Mouse (Mus musculus): Measurements from ENCODE around the gene Clcnkb. TPM values are rescaled to one million over a fixed set of nuclear protein-coding genes. Genes with fewer than 3 reads are reported as not detected.

The Clcnkb gene
- total and polyA plus RNA-seq, 3 experiments = 0.43 to 2.1 (median 0.57) TPM

DNA sequence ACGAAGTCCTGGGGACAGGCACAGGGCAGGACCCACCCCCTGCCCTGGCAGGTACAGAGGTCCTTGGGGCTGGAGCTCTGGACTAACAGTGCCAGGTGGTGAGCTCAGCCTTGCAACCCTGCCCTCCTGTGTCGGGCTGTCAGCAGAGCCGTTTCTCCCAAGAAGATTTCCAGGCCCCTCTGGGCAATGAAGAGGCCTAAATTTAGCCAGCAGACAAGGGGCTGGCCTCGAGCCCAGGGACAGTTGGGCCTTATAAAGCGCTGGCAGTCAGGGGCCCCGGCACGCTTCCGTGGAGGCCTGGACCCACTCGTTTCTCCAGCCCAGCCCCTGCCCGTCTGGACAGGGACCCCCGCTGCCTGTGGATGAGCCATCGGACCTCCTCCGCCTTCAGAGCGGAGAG is 5.6 kb upstream of the Clcnkb start:
- WGBS = 33% methylated on average over 14 of the region's 14 CpGs
- Histone ChIP-seq H3K4me3 (peak overlapping the region; percentile 59), H3K9ac (ENCODE audit: low read depth, low read length) (peak overlapping the region; percentile 85), H3K27me3 (ENCODE audit: control insufficient read depth, insufficient read depth, low read length) (no peaks in the 10 kb centered on the region), H3K79me2 (replicated peaks; ENCODE audit: control insufficient read depth, insufficient read depth, low read length) (no peaks in the 10 kb centered on the region), H3K36me3 (ENCODE audit: control insufficient read depth, insufficient read depth, low read length) (no peaks in the 10 kb centered on the region), H3K27ac (peak overlapping the region; percentile 96), H3K4me1 (ENCODE audit: control insufficient read depth, insufficient read depth, low read length) (no peaks in the 10 kb centered on the region; the same call in 1 of the 2 replicates)
- peak; percentile 28 for TF ChIP-seq CTCF (IDR thresholded peaks at IDR 0.05)
- peak; percentile 92 for TF ChIP-seq EP300 (IDR thresholded peaks at IDR 0.05; ENCODE audit: insufficient read depth, low read depth, low read length)
- peak; percentile 93 for TF ChIP-seq POLR2A (IDR thresholded peaks at IDR 0.05; ENCODE audit: insufficient read depth, low read depth, low read length)
- intact Hi-C loops (cut with DNase I) = no loop called here
- peak; percentile 84 to 89 for DNase-seq

DNA sequence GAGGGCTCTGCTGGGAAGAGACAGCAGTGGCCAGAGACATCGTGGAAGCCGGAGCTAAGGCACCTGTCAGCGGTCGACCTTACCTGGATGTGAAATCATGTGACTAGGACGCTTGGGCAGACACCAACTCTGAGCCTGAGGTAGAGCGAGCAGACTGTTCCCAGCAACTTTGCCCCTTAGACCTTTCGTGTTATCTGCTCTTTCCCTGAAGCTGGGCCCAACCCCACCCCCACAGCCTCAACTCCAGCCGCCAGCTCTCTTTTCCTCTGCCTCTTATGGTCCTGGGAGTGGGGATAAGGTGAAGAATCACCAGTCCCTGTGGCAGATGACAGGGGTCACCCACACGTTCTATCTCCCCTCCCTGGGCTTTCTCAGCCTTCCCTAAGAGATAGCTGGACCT is 5.1 kb upstream of the Clcnkb start:
- TF ChIP-seq EP300 (IDR thresholded peaks at IDR 0.05; ENCODE audit: insufficient read depth, low read depth, low read length) = no peak
- no peak for TF ChIP-seq CTCF (IDR thresholded peaks at IDR 0.05)
- no peak for TF ChIP-seq POLR2A (IDR thresholded peaks at IDR 0.05; ENCODE audit: insufficient read depth, low read depth, low read length)
- no peaks in the 10 kb centered on the region; the same call in 1 of the 2 replicates for H3K4me1 ChIP-seq (ENCODE audit: control insufficient read depth, insufficient read depth, low read length)
- 41% methylated on average over 9 of the region's 9 CpGs for WGBS
- peak overlapping the region; percentile 96 for H3K27ac ChIP-seq
- no peak overlapping the region for H3K4me3 ChIP-seq
- peak overlapping the region; percentile 66 for H3K9ac ChIP-seq (ENCODE audit: low read depth, low read length)
- intact Hi-C loops (cut with DNase I) = no loop called here
- no peaks in the 10 kb centered on the region for H3K36me3 ChIP-seq (ENCODE audit: control insufficient read depth, insufficient read depth, low read length)
- no peaks in the 10 kb centered on the region for H3K27me3 ChIP-seq (ENCODE audit: control insufficient read depth, insufficient read depth, low read length)
- H3K79me2 ChIP-seq (replicated peaks; ENCODE audit: control insufficient read depth, insufficient read depth, low read length) = no peaks in the 10 kb centered on the region
- DNase-seq = peak in 1 of 2 experiments; percentile 61

DNA sequence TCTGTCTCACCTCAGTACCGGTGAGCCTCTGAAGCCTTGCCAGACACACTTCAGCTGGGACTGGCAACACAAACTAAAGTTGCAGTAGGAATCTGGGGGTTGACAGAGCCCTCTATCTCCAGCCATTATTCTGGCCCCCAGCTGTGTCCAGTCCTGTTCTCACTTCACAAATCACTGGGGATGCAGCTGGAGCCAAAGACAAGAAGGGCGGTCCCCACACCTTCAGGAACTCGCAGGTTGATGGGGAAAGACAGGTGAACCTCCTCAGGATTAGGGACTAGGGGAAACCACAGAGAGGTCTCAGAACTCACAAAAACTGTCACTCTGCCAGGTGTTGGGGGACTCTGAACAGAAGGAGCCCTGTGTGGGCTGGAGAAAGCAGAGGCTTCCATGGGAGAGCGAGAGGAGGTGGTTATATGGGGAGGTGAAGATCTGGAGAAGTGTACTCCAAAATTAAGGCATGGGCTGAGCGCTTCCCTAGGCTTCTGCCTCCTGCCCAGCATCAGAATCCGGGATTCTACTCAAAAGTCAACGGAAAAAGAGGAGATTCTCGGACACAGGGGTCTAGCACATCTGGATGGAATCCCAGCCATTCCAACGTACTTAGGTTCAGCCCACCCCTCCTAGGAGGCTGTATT is 4.5 kb upstream of the Clcnkb start, which contains the start of gene Hspb7:
TSS of gene Hspb7 (plus strand) at position 588 of the 638 bp plus-strand sequence.
- H3K27ac ChIP-seq = peak within 1 kb of the TSS; percentile 96
- H3K4me1 ChIP-seq (ENCODE audit: control insufficient read depth, insufficient read depth, low read length) = no peaks in the 10 kb centered on the region; the same call in 1 of the 2 replicates
- no peak for DNase-seq
- WGBS = 45% methylated on average over 9 of the region's 9 CpGs
- H3K4me3 ChIP-seq = peak within 1 kb of the TSS; percentile 59
- H3K9ac ChIP-seq (ENCODE audit: low read depth, low read length) = peak within 1 kb of the TSS; percentile 85
- TF ChIP-seq POLR2A (IDR thresholded peaks at IDR 0.05; ENCODE audit: insufficient read depth, low read depth, low read length) = no peak
- H3K36me3 ChIP-seq (ENCODE audit: control insufficient read depth, insufficient read depth, low read length) = no peaks in the 10 kb centered on the region
- no peaks in the 10 kb centered on the region for H3K79me2 ChIP-seq (replicated peaks; ENCODE audit: control insufficient read depth, insufficient read depth, low read length)
- no peaks in the 10 kb centered on the region for H3K27me3 ChIP-seq (ENCODE audit: control insufficient read depth, insufficient read depth, low read length)
- intact Hi-C loops (cut with DNase I) = no loop called here

DNA sequence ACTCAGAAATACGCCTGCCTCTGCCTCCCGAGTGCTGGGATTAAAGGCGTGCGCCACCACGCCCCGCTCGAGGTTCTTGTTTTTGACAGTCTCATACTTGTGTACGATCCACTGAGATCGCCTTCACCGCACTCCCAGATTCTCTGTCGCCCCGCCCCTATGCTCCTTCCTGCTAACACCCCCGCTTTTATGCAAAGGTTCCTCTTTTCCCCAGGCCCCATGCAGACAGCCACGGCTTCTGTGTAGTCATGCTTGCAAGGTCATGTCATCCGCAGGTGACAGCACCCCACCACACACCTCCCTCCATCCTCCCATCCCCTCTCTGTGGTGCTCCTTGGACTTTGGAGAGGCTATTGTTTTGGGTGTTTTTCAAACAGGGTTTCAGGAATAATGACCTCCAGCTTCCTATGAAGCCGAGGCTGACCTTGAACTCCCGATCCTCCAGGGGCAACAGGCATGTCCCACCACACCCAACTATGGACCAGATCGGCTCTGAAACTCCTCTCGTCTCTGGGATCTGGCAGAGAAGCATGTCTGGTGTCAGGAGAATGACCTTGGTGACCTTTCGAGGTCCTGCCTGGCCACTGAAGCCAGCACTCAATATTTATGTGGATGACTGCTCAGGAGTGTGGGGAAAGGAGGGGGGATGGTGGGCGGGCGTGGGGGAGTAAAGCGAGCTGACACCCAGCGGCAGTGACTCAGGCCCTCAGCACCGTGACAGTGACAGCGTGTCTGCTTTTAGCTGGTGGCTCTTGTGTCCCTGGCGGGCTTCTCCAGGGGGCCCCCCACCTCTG is 3.8 kb upstream of the Clcnkb start:
- Histone ChIP-seq H3K27ac (peak overlapping the region; percentile 96), H3K36me3 (ENCODE audit: control insufficient read depth, insufficient read depth, low read length) (no peaks in the 10 kb centered on the region), H3K27me3 (ENCODE audit: control insufficient read depth, insufficient read depth, low read length) (no peaks in the 10 kb centered on the region), H3K79me2 (replicated peaks; ENCODE audit: control insufficient read depth, insufficient read depth, low read length) (no peaks in the 10 kb centered on the region), H3K4me1 (ENCODE audit: control insufficient read depth, insufficient read depth, low read length) (no peaks in the 10 kb centered on the region; the same call in 1 of the 2 replicates), H3K9ac (ENCODE audit: low read depth, low read length) (no peak overlapping the region), H3K4me3 (no peak overlapping the region)
- intact Hi-C loops (cut with DNase I) = no loop called here
- peak; percentile 54 to 69 for DNase-seq
- 46% methylated on average over 27 of the region's 27 CpGs for WGBS
- TF ChIP-seq CTCF (IDR thresholded peaks at IDR 0.05) (no peak), POLR2A (IDR thresholded peaks at IDR 0.05; ENCODE audit: insufficient read depth, low read depth, low read length) (peak; percentile 21; the same call in 1 of the 2 replicates), EP300 (IDR thresholded peaks at IDR 0.05; ENCODE audit: insufficient read depth, low read depth, low read length) (0 out of 2 replicates have a peak, but pooled peaks have one; percentile 36)

DNA sequence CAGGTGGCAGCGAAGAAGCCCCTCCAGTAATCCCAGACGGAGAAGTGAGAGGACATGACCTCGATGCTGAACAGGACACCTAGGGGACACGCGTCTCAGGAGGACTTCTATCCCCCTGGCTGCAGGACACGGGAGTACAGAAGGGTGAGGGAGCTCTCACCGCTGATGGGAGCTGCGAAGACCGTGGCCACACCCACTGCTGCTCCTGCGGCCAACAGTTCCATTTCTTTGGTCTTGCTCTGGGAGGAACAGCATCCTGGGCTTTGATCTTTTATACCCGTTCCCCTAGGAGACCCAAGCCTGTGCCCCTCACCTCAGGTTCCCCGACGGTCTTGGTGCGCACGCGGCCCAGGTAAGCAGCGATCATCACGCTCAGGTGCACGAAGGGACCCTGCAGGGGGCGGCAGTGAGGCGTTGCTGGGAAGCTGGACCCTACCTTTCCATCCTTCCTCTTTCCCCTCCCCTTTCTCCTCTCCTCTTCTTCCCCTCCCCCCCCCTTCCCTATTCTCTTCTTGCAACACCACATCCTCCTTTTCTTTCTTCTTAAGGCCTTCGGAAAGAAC is 4.3 kb downstream of the Clcnkb start:
- 30% methylated on average over 22 of the region's 22 CpGs for WGBS
- no peak for TF ChIP-seq POLR2A (IDR thresholded peaks at IDR 0.05; ENCODE audit: insufficient read depth, low read depth, low read length)
- peak; percentile 45 for TF ChIP-seq CTCF (IDR thresholded peaks at IDR 0.05)
- no peak for DNase-seq
- Histone ChIP-seq H3K36me3 (ENCODE audit: control insufficient read depth, insufficient read depth, low read length) (no peaks in the 10 kb centered on the region), H3K4me3 (no peak overlapping the region), H3K9ac (ENCODE audit: low read depth, low read length) (no peak overlapping the region), H3K27ac (no peak overlapping the region), H3K27me3 (ENCODE audit: control insufficient read depth, insufficient read depth, low read length) (no peaks in the 10 kb centered on the region), H3K4me1 (ENCODE audit: control insufficient read depth, insufficient read depth, low read length) (0 out of 2 replicates have a peak, but pooled peaks cover 1% of the 10 kb centered on the region), H3K79me2 (replicated peaks; ENCODE audit: control insufficient read depth, insufficient read depth, low read length) (no peaks in the 10 kb centered on the region)
- intact Hi-C loops (cut with DNase I) = no loop called here
